Mouse (Mus musculus): ENCODE measurements around the gene Fat3.

GRCm38 (mm10) chr9:16532884-16533283, 31.8 kb upstream of the Fat3 start:
- TF ChIP-seq POLR2A (IDR thresholded peaks at IDR 0.05; ENCODE audit: low read depth, low read length) = no peak
- TF ChIP-seq CTCF (conservative IDR thresholded peaks at IDR 0.05; ENCODE audit: insufficient read depth, insufficient read length, low read depth, low read length) = no peak

All from kidney, adult 2 months (tissue).